Mouse (Mus musculus): Measurements from ENCODE around the gene Zan.

DNA sequence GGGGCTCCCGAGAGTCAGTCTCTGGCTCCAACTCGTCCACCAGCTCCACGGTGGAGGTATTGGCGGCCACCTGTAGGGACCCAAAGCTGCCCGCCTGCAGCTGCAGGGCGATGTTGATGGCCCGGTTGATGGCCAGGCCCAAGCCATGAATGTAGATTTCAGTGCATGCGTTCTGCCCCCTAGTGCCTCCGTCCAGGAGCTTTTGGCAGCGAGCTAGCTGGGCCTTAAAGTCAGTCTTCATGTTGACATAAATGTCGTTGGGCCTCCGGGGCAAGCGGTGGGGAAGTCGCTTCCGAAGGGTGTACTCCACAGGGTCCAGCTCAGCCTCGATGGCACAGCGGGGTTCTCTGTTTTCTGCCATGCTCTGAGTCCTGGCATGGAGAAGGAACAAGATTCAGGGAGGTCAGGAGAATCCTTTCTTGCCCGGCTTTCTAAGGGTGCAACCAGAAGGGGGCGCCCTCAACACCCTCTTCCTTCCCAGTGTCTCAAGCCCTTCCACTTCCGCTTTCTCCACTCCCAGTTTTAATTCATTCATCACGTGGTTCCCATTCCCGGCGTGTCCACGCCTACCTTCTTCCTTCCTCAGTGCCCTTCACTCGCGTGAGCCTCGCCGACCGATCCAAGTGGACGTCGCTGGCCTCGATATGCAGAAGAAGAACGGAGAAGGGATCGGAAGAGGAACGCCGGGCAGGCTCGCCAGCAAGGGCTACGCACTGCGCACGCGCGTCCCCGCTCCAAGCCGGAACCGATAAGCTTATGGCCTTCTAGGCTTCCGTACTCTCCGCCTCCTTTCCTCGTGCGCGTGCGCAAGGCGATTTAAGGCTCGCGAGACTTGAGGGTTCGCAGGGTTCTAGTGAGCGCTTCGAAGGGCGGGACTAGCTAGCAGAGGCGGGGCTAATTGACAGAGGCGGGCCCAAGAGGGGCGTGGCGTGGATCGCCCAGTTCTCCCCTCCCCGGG lies 25.1 kb upstream of the Zan start, which contains the start of gene Pop7:
- TF ChIP-seq EP300 (optimal IDR thresholded peaks at IDR 0.05) (peak; percentile 68), CTCF (IDR thresholded peaks at IDR 0.05; ENCODE audit: low read depth) (peak; percentile 85)

Data from stomach, postnatal 0 days (tissue).